Mouse (Mus musculus): Measurements from ENCODE around the gene Tcerg1l. TPM values are rescaled to one million over a fixed set of nuclear protein-coding genes. Genes with fewer than 3 reads are reported as not detected.

Tcerg1l gene
- polyA plus RNA-seq, 1 experiment from 2014 or later = 0.23 TPM

DNA sequence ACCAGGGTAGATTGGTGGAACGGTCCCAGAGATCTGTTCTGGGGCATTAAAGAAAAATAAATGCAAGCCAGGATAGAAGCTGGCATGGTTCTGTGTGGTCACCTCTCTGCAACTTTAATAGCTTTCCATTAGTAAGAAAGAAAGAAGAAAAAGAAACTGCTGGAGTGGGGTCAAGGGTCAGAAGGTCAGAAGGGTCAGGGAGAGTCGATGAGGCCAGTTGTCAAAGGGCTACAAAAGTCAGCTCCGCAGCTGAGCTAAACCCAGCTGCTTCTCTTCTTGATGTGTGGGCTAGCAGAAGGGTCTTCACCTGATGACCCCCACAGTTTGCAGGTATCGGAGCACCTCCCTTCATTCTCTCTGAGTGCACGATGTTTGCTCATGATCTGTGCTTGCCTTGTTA, 59.6 kb downstream of the Tcerg1l start:
- H3K4me3 ChIP-seq (replicated peaks; ENCODE audit: low read length) = no peak overlapping the region
- 33% methylated on average over 5 of the region's 5 CpGs for WGBS
- H3K27me3 ChIP-seq (ENCODE audit: control insufficient read depth, insufficient read depth, low read length) = no peaks in the 10 kb centered on the region
- H3K27ac ChIP-seq (ENCODE audit: low read length) = no peak overlapping the region
- ATAC-seq (ENCODE audit: insufficient read depth, low FRiP score) = no peak
- no peaks in the 10 kb centered on the region for H3K36me3 ChIP-seq (ENCODE audit: control insufficient read depth, insufficient read depth, low read length)
- no peak overlapping the region for H3K9ac ChIP-seq (ENCODE audit: low read length)
- no peaks in the 10 kb centered on the region for H3K4me1 ChIP-seq (ENCODE audit: control insufficient read depth, insufficient read depth, low read length)
- no peaks in the 10 kb centered on the region for H3K9me3 ChIP-seq (replicated peaks; ENCODE audit: control insufficient read depth, low read length)
- H3K4me2 ChIP-seq (ENCODE audit: low read depth, low read length) = no peak overlapping the region

DNA sequence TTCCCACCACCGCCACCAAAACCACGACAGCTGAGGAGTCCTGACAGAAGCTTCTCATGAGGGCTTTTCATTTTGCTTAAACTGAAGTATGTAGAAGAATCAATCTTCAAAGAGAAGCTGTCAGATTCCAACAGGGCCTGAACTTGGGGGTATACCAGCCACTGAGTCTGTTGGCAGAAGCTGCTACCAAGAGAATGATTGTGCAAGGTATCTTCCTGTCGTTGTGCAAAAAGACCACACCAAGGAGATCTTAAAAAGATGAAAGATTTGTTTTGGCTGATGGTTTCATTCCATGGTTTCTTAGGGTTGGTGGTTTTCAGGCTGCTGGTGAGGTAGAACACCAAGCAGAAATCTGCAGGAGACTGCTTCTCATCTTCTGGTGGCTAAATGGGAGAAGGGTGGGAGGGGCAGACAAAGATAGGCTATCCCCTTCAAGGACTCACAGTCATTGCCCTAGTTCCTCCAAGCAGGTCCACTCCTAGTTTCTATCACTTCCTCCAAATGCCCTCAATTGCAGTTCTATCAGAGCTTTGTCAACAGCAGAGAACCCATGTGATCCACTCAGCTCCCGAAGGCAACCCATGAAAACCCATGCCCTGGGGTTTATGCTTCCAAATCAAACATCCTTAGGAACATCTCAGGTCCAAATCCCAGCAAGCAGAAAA, 64.9 kb downstream of the Tcerg1l start:
- Histone ChIP-seq H3K27ac (ENCODE audit: low read length) (no peak overlapping the region), H3K9me3 (replicated peaks; ENCODE audit: control insufficient read depth, low read length) (no peaks in the 10 kb centered on the region), H3K27me3 (ENCODE audit: control insufficient read depth, insufficient read depth, low read length) (no peaks in the 10 kb centered on the region), H3K4me3 (replicated peaks; ENCODE audit: low read length) (no peak overlapping the region), H3K4me1 (ENCODE audit: control insufficient read depth, insufficient read depth, low read length) (no peaks in the 10 kb centered on the region), H3K36me3 (ENCODE audit: control insufficient read depth, insufficient read depth, low read length) (no peaks in the 10 kb centered on the region), H3K4me2 (ENCODE audit: low read depth, low read length) (no peak overlapping the region), H3K9ac (ENCODE audit: low read length) (no peak overlapping the region)
- no peak for ATAC-seq (ENCODE audit: insufficient read depth, low FRiP score)
- WGBS = 82% methylated on average over 4 of the region's 4 CpGs

DNA sequence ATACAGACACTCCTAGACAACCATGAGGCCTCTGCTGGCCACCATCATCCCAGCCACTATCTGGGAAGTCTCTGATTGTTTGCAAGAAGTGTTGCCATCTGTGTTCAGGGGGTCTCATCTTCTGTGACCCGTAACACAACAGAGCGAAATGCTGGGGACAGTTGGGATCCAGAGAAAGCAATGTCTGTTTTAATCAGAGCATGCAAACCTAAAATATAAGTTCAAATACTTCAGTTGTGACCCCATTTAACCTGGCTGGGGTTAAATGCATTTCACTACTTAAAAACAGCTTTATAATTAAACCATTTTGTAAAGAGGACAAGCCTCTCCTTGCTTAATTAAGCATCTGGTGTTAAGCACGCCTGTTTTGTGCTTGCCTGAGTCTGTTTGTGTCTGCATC, 66.3 kb downstream of the Tcerg1l start:
- Histone ChIP-seq H3K4me2 (ENCODE audit: low read depth, low read length) (no peak overlapping the region), H3K4me3 (replicated peaks; ENCODE audit: low read length) (no peak overlapping the region), H3K27me3 (ENCODE audit: control insufficient read depth, insufficient read depth, low read length) (no peaks in the 10 kb centered on the region), H3K9me3 (replicated peaks; ENCODE audit: control insufficient read depth, low read length) (no peaks in the 10 kb centered on the region), H3K36me3 (ENCODE audit: control insufficient read depth, insufficient read depth, low read length) (no peaks in the 10 kb centered on the region), H3K4me1 (ENCODE audit: control insufficient read depth, insufficient read depth, low read length) (no peaks in the 10 kb centered on the region), H3K27ac (ENCODE audit: low read length) (no peak overlapping the region), H3K9ac (ENCODE audit: low read length) (no peak overlapping the region)
- WGBS = 90% methylated on average over 3 of the region's 3 CpGs
- ATAC-seq (ENCODE audit: insufficient read depth, low FRiP score) = no peak

DNA sequence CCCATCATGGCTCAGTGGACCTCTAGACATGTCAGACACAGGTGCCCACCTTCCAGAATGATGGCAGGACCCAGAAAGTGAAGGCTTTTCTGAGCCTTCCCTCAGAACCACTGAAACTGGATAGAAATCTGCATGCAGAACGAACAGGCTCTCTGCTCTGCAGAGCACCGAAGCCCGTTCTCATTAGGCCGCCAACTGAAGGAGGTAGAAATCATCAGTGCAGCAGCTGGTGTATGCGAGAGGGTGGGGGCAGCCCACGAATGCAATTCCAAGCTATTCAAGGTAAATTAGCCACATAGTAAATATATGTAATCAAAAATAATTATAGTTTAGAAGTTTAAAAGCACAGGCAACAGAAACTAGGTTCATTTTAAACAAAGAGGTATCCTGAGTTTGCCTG, 68.9 kb downstream of the Tcerg1l start:
- no peak overlapping the region for H3K27ac ChIP-seq (ENCODE audit: low read length)
- no peak overlapping the region for H3K9ac ChIP-seq (ENCODE audit: low read length)
- WGBS = 78% methylated on average over 6 of the region's 6 CpGs
- H3K4me1 ChIP-seq (ENCODE audit: control insufficient read depth, insufficient read depth, low read length) = no peaks in the 10 kb centered on the region
- no peak overlapping the region for H3K4me3 ChIP-seq (replicated peaks; ENCODE audit: low read length)
- no peak for ATAC-seq (ENCODE audit: insufficient read depth, low FRiP score)
- no peaks in the 10 kb centered on the region for H3K36me3 ChIP-seq (ENCODE audit: control insufficient read depth, insufficient read depth, low read length)
- no peaks in the 10 kb centered on the region for H3K9me3 ChIP-seq (replicated peaks; ENCODE audit: control insufficient read depth, low read length)
- no peaks in the 10 kb centered on the region for H3K27me3 ChIP-seq (ENCODE audit: control insufficient read depth, insufficient read depth, low read length)
- H3K4me2 ChIP-seq (ENCODE audit: low read depth, low read length) = no peak overlapping the region

DNA sequence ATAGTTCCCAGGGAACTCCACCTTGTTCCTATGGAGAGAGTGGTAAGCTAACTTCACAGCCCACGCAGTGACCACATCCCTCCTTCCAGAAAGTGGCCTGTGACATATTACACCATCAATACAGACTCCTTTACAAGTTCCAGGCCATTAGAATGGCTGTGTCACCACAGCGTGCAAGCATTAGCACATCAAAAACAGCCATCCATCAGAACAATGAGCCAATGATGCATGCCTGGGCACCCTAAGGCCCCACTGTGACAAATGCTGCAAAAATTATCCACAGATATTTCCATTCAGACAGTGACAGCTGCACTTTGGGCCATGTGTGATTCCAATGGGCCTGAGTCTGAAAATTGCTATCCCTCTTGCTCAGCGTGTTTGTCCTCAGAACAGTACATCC, 70.8 kb downstream of the Tcerg1l start:
- H3K9ac ChIP-seq (ENCODE audit: low read length) = no peak overlapping the region
- H3K27me3 ChIP-seq (ENCODE audit: control insufficient read depth, insufficient read depth, low read length) = no peaks in the 10 kb centered on the region
- H3K9me3 ChIP-seq (replicated peaks; ENCODE audit: control insufficient read depth, low read length) = no peaks in the 10 kb centered on the region
- H3K4me2 ChIP-seq (ENCODE audit: low read depth, low read length) = no peak overlapping the region
- H3K4me1 ChIP-seq (ENCODE audit: control insufficient read depth, insufficient read depth, low read length) = no peaks in the 10 kb centered on the region
- WGBS = 64% methylated on average over 3 of the region's 3 CpGs
- no peak overlapping the region for H3K4me3 ChIP-seq (replicated peaks; ENCODE audit: low read length)
- no peak for ATAC-seq (ENCODE audit: insufficient read depth, low FRiP score)
- H3K27ac ChIP-seq (ENCODE audit: low read length) = no peak overlapping the region
- H3K36me3 ChIP-seq (ENCODE audit: control insufficient read depth, insufficient read depth, low read length) = no peaks in the 10 kb centered on the region

DNA sequence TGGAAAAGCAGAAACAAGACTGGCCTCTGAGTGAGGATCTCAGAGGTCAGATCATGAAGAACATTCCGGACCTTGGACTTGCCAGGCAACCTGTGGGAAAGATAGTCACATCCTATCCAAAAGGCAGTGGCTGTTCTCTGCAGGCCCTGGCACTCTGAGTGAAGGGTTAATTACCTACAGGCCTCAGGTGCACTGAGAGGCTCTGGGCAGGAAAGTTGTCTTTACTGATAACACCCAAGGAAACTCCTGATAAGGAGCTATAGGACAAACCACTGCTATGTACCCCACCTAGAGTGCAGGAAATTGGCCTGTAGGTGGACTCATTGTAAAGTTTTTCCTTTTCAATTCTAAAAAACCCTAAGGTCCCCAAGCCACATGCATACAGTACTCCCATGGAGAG, 83.8 kb downstream of the Tcerg1l start:
- no peak for ATAC-seq (ENCODE audit: insufficient read depth, low FRiP score)
- H3K4me1 ChIP-seq (ENCODE audit: control insufficient read depth, insufficient read depth, low read length) = no peaks in the 10 kb centered on the region
- no peaks in the 10 kb centered on the region for H3K9me3 ChIP-seq (replicated peaks; ENCODE audit: control insufficient read depth, low read length)
- H3K27ac ChIP-seq (ENCODE audit: low read length) = no peak overlapping the region
- no peak overlapping the region for H3K4me3 ChIP-seq (replicated peaks; ENCODE audit: low read length)
- WGBS = 85% methylated on average over 1 of the region's 1 CpGs
- no peaks in the 10 kb centered on the region for H3K27me3 ChIP-seq (ENCODE audit: control insufficient read depth, insufficient read depth, low read length)
- H3K9ac ChIP-seq (ENCODE audit: low read length) = no peak overlapping the region
- no peak overlapping the region for H3K4me2 ChIP-seq (ENCODE audit: low read depth, low read length)
- H3K36me3 ChIP-seq (ENCODE audit: control insufficient read depth, insufficient read depth, low read length) = no peaks in the 10 kb centered on the region

DNA sequence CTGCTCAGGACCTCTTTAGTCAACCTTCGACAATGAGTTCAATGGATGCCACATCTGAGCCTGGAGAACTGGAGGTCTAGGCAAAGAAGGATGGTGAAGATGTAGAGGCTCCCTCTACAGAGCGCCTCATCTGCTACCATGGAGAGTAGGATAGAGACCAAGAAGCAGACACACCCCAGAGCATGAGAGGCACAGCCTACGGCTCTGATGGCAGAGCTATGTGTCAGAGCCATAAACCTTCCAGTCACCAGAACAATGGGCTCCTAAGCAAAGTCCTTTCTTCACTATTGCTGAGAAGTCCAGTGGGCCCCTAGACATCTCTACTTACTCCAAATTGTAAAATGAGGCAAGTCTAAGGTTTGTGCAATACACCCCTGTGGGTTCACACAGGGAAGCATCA, 91.4 kb downstream of the Tcerg1l start:
- ATAC-seq (ENCODE audit: insufficient read depth, low FRiP score) = no peak
- no peaks in the 10 kb centered on the region for H3K36me3 ChIP-seq (ENCODE audit: control insufficient read depth, insufficient read depth, low read length)
- H3K9me3 ChIP-seq (replicated peaks; ENCODE audit: control insufficient read depth, low read length) = no peaks in the 10 kb centered on the region
- H3K4me1 ChIP-seq (ENCODE audit: control insufficient read depth, insufficient read depth, low read length) = no peaks in the 10 kb centered on the region
- no peaks in the 10 kb centered on the region; the same call in 1 of the 2 replicates for H3K27me3 ChIP-seq (ENCODE audit: control insufficient read depth, insufficient read depth, low read length)
- H3K9ac ChIP-seq (ENCODE audit: low read length) = no peak overlapping the region
- no peak overlapping the region for H3K4me3 ChIP-seq (replicated peaks; ENCODE audit: low read length)
- H3K4me2 ChIP-seq (ENCODE audit: low read depth, low read length) = no peak overlapping the region
- WGBS = 76% methylated on average over 3 of the region's 3 CpGs
- no peak overlapping the region for H3K27ac ChIP-seq (ENCODE audit: low read length)

DNA sequence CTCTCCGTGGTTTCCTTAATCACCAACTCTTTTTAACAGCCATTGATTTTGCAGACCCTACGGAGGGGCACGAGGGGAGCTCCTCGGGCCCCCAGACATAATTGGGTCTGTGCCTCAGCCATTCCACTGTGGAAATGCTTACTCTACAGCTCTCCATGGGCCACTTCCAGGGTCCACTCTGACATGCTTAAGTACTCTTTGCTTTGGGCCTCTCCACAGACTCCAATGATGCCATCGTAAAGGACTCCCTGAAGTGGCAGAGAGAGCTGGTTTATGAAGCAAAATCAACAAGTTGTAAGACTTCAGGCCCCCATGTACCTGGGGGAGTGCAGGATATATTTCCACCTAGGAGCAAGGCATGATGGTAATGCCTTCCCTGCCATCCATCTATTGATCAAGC, 112.7 kb downstream of the Tcerg1l start:
- WGBS = 80% methylated on average over 5 of the region's 5 CpGs

DNA sequence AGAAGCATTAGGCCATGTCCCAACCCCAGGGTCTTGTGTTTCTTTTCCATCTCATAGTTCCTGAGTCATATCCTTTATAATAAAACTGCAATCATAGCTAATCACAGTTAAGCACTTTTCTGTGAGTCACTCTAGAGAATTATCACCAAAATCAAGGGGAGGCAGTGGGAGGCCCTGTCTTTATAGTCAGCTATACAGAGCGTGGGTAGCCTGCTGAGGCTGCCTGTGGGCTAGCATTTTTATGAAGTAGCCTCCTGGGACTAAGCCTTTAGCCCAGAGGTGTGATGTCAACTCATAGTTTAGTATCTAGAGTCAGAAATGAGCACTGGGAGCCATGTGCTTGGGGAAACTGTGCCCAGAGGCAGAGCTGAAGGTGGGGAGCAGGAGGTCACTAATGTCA, 122.3 kb downstream of the Tcerg1l start:
- no peak overlapping the region for H3K4me3 ChIP-seq (replicated peaks; ENCODE audit: low read length)
- H3K9me3 ChIP-seq (replicated peaks; ENCODE audit: control insufficient read depth, low read length) = no peaks in the 10 kb centered on the region
- no peaks in the 10 kb centered on the region for H3K36me3 ChIP-seq (ENCODE audit: control insufficient read depth, insufficient read depth, low read length)
- no peak overlapping the region for H3K9ac ChIP-seq (ENCODE audit: low read length)
- no peaks in the 10 kb centered on the region for H3K27me3 ChIP-seq (ENCODE audit: control insufficient read depth, insufficient read depth, low read length)
- H3K27ac ChIP-seq (ENCODE audit: low read length) = no peak overlapping the region
- H3K4me2 ChIP-seq (ENCODE audit: low read depth, low read length) = no peak overlapping the region
- 73% methylated on average over 1 of the region's 1 CpGs for WGBS
- ATAC-seq (ENCODE audit: insufficient read depth, low FRiP score) = no peak
- H3K4me1 ChIP-seq (ENCODE audit: control insufficient read depth, insufficient read depth, low read length) = no peaks in the 10 kb centered on the region

More for the DNA sequence above, 112.7 kb downstream of the Tcerg1l start:
- no peak overlapping the region for H3K9ac ChIP-seq (ENCODE audit: low read length)
- no peak overlapping the region for H3K4me3 ChIP-seq (replicated peaks; ENCODE audit: low read length)
- H3K27ac ChIP-seq (ENCODE audit: low read length) = no peak overlapping the region
- H3K27me3 ChIP-seq (ENCODE audit: control insufficient read depth, insufficient read depth, low read length) = no peaks in the 10 kb centered on the region
- no peaks in the 10 kb centered on the region for H3K36me3 ChIP-seq (ENCODE audit: control insufficient read depth, insufficient read depth, low read length)
- H3K4me2 ChIP-seq (ENCODE audit: low read depth, low read length) = no peak overlapping the region
- H3K9me3 ChIP-seq (replicated peaks; ENCODE audit: control insufficient read depth, low read length) = no peaks in the 10 kb centered on the region
- H3K4me1 ChIP-seq (ENCODE audit: control insufficient read depth, insufficient read depth, low read length) = no peaks in the 10 kb centered on the region
- no peak for ATAC-seq (ENCODE audit: insufficient read depth, low FRiP score)
